Mouse (Mus musculus) E14TG2a.4 (cell line): Measurements from ENCODE around the gene Cfap52.

ENCODE experiments used
- CTCF ChIP-seq: conservative IDR thresholded peaks from 2 replicates; pipeline ENCODE4 v1.5.1; 2014; ENCODE audit warnings: low read length
- NANOG ChIP-seq: IDR thresholded peaks from 2 replicates; pipeline ENCODE4 v1.6.1; 2014; ENCODE audit warnings: borderline replicate concordance, low read length, mixed read lengths
- POU5F1 ChIP-seq: IDR thresholded peaks from 2 replicates; pipeline ENCODE4 v1.6.1; 2014; ENCODE audit warnings: low read length, borderline replicate concordance

- TF ChIP-seq CTCF (no peak), NANOG (no peak), POU5F1 (no peak)
Observed at GRCm38 (mm10) chr11:67973225-67973624, 7.8 kb upstream of the Cfap52 start.
